Mouse (Mus musculus): ENCODE measurements around the gene Kctd2.
"Not testable (repeated sequence)": the region's sequence is repeated elsewhere in the genome, so short reads cannot be mapped to it uniquely, and the experiment has no call there.

The Kctd2 gene

GRCm38 (mm10) chr11:115475025-115475757, 55.3 kb downstream of the Kctd2 start, which contains the start of gene Armc7:
Gene Armc7 (plus strand): TSS chr11:115475667.
- peak; percentile 98 for DNase-seq (ENCODE audit: low read depth)

- DNase-seq (ENCODE audit: low read depth): no peak
These were observed 55.9 kb downstream of the Kctd2 start for GRCm38 (mm10) chr11:115475758-115476237.

GRCm38 (mm10) chr11:115476630-115477029, 56.7 kb downstream of the Kctd2 start:
- not testable (repeated sequence) for DNase-seq (ENCODE audit: low read depth)

GRCm38 (mm10) chr11:115477388-115477787, 57.5 kb downstream of the Kctd2 start:
- peak; percentile 78 for DNase-seq (ENCODE audit: low read depth)

- DNase-seq (ENCODE audit: low read depth): no peak
These were observed 58.5 kb downstream of the Kctd2 start for GRCm38 (mm10) chr11:115478296-115478938.

Data from induced T-regulatory cell, adult 2 months (primary cell).